In genomic region chr19:7775306-7775705, GRCm38 (mm10) we compare ENCODE assay signal across 17 mouse cellular contexts. TPM values are rescaled to one million over a fixed set of nuclear protein-coding genes. Genes with fewer than 3 reads are reported as not detected.
"Had no signal": no experiment of that assay in that cellular context is flagged by ENCODE, and none has a peak within 500 bp of the region (broad histone marks: within the 10 kb centered on the region; RNA-seq: fewer than 3 reads in every experiment).

No protein-coding gene starts in this region.

- H3K4me3 ChIP-seq: intestine, embryonic 15.5 days; limb, embryonic 12.5 days; midbrain, embryonic 13.5 days had no signal

- DNase-seq: liver; lung, adult 2 months; lung, postnatal 36 days; right cerebral cortex, adult 18-20 months; right cerebral cortex, postnatal 25 days; thymus, postnatal 4 days had no signal

- H3K4me1 ChIP-seq: intestine, embryonic 15.5 days; limb, embryonic 12.5 days; midbrain, embryonic 13.5 days had no signal

- H3K9ac ChIP-seq: intestine, embryonic 15.5 days; limb, embryonic 12.5 days; liver, embryonic 14.5 days; midbrain, embryonic 13.5 days had no signal

- H3K27me3 ChIP-seq: intestine, embryonic 15.5 days; limb, embryonic 12.5 days; midbrain, embryonic 13.5 days had no signal

- H3K4me2 ChIP-seq: intestine, embryonic 15.5 days; limb, embryonic 12.5 days; midbrain, embryonic 13.5 days had no signal

- H3K27ac ChIP-seq: intestine, embryonic 15.5 days; limb, embryonic 12.5 days; liver, embryonic 14.5 days; midbrain, embryonic 13.5 days had no signal

- H3K9me3 ChIP-seq: intestine, embryonic 15.5 days had no signal

- ATAC-seq: intestine, embryonic 15.5 days; lung, postnatal 0 days; midbrain, embryonic 13.5 days had no signal

- H3K36me3 ChIP-seq: intestine, embryonic 15.5 days; limb, embryonic 12.5 days; midbrain, embryonic 13.5 days had no signal

RNA-seq across cellular contexts. Expression of gene Slc22a26, which starts 27.2 kb away (rescaled TPM):
- total RNA-seq: left cerebral cortex, postnatal 36 days; megakaryocyte progenitor cell, adult 5-6 weeks; midbrain, postnatal 0 days had no signal
- polyA plus RNA-seq: intestine, embryonic 15.5 days; limb, embryonic 12.5 days; liver, embryonic 14.5 days; lung, adult 2 months; lung, postnatal 0 days; midbrain, embryonic 13.5 days; midbrain, postnatal 0 days; neural tube, embryonic 14.5 days; small intestine, adult 2 months; stomach, embryonic 16.5 days had no signal
